Mouse (Mus musculus): ENCODE data around the gene Rnh1. TPM values are rescaled to one million over a fixed set of nuclear protein-coding genes. Genes with fewer than 3 reads are reported as not detected.

Gene Rnh1
- total RNA-seq, 2 experiments from 2014 or later = 26.8 to 34.3 TPM

GRCm38 (mm10) chr7:141206182-141206937 is 33.7 kb upstream of the Rnh1 start:
- DNase-seq (ENCODE audit: low spot score in 2 of 2) = no peak

- no peak for DNase-seq (ENCODE audit: low spot score in 2 of 2)
Measured at GRCm38 (mm10) chr7:141205504-141205903, 32.8 kb upstream of the Rnh1 start.

DNA sequence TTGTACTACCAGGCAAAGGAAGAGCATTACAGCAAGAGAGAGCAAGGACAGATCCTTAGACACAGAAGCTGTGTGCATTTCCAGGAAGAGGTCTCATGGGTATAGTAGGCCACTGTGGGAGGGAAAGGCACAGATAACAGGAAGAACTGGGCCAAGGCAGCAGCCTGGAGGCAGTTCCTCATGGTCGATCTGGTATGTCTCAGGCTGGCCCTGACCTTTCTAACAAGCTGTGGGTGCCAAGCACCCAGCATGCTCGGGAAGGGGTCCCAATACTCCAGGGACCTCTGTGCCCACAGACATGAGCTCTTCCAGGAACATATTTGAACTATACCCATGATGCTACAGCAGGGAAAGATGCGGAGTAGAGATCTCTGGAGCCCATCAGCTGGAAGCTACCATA is 31.9 kb upstream of the Rnh1 start:
- DNase-seq (ENCODE audit: low spot score in 2 of 2) = no peak

GRCm38 (mm10) chr7:141198121-141198520 is 25.5 kb upstream of the Rnh1 start:
- no peak for DNase-seq (ENCODE audit: low spot score in 2 of 2)

GRCm38 (mm10) chr7:141196619-141197282 is 24.1 kb upstream of the Rnh1 start:
- DNase-seq (ENCODE audit: low spot score in 2 of 2) = no peak

DNA sequence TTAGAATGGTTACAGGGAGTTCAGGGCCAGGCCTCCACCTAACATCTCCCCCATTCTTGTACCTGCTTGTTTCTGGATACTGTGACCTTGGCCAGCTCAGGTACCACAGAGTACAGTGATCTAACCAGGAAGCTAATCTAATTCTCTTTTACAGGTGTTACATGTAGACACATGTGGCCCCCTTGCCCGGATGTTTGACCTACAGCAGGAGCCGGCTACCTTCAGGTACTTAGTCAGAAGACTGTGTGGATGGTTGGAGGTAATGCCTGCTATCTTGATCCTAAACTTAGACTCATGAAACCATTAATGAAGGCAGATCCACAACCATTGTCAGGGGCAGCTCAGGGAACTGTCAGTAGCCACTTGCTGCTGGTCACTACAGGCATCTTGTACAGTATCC is 23.1 kb upstream of the Rnh1 start:
- no peak for DNase-seq (ENCODE audit: low spot score in 2 of 2)

DNA sequence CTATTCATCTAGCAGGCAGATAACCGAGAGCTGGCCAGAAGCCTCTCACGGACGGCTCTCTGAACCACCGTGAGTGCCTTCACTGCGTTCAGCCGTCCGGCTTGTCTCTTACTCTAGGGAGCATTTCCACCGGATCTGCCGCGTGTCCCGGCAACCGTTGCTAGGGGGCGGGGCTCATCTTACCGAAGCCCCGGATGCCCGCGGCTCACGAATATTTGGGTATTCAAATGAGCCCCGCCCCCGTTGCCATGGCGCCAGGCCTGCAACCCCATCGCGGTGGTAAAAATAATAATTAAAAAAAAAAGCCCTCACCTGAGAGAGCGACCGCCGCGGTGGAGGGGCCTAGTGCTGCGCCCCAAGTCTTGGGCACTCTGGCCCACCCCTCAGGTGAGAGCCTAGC is 22.2 kb upstream of the Rnh1 start:
- peak; percentile 84 to 87 for DNase-seq (ENCODE audit: low spot score in 2 of 2)

DNA sequence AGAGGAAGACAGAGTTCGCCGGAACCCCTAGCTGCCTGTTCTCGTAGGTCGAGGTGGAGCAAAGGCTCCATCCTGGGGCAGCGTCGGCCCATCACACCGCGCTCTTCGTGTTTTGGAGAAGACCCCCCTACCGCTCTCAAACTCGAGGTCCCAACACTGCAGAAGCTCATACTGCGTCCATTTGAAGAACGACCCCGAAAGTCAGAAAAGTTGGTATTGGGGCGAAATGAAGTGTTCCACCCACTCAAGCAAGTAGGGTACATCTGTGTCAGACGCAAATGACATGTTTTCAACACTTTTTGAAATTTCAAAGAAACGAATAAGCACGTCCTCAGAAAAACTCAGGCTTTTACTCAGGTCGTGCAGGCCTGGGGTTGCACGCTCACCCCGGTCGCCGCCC is 21.8 kb upstream of the Rnh1 start:
- no peak for DNase-seq (ENCODE audit: low spot score in 2 of 2)

DNA sequence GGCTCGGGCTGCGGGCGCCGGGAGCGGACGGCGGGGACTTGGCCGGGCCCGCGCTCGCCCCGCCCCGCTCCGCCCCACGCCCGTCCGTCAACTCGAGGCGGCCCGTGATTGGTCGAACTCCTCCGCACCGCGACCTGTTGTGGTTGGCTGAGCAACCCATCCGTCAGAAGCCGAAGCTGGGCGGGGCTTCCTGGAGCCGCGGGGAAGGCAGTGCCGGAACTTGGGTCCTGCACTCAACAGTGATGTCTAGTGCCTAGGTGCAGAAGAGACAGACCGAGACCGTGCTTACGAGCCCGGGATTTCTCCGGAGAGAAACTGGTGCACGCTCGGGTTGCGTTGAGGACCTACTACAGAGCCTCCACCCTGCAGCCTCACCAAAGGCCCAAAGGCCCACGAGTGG is 21.3 kb upstream of the Rnh1 start, which contains the start of the genes Hras and Lrrc56:
TSS of gene Hras (minus strand) at position 58 of the 400 bp plus-strand sequence.
TSS of gene Lrrc56 (plus strand) at position 210 of the 400 bp plus-strand sequence.
- peak; percentile 96 to 98 for DNase-seq (ENCODE audit: low spot score in 2 of 2)

DNA sequence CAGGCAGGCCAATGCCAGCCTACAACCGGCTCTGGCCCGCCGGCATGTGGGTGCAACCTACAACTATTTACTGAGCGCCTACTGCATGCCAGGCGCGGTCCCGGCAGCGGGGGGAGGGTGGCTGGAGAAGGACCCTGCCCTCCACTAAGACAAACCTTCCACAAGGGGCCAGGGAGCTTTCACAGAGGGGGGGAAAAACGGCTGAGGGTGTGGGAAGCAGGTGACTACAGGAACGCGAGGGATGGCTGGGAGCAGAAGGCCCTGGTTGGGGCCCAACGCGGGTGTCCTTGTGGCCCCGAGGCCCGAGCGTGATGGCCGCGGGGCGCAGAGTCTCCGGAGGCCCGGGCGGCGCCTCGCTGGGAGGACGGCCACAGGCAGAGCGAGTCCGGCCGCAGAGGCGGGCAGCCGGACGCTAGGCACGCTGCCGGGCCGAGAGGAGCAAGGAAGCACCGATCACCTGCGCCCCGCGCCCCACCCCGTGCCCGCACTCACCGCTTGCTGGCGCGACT is 20.7 kb upstream of the Rnh1 start:
- DNase-seq (ENCODE audit: low spot score in 2 of 2) = peak in 1 of 2 experiments; percentile 47

- DNase-seq (ENCODE audit: low spot score in 2 of 2) = no peak
Measured at GRCm38 (mm10) chr7:141192776-141193347, 20.2 kb upstream of the Rnh1 start.

GRCm38 (mm10) chr7:141191796-141192685 is 19.4 kb upstream of the Rnh1 start:
- DNase-seq (ENCODE audit: low spot score in 2 of 2) = no peak

- no peak for DNase-seq (ENCODE audit: low spot score in 2 of 2)
Measured at GRCm38 (mm10) chr7:141191036-141191435, 18.4 kb upstream of the Rnh1 start.

DNA sequence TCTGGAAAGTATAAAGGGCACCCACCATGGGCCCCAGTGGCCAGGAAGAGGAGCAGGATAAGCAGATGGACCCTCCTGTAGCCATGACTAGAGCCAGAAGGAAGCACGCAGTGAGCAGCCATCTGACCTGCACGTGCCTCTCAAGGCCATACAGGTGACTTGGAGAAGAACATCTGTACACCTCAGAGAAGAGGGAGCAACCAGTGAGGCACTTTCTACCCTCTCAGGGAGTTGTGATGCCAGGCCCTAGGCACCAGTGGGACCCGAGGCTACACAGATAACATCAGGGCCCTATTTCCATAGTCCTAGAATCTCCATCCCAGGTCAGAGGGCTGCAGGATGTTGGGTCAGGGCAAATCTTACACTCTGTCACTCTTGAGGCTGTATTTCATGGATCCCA is 17.6 kb upstream of the Rnh1 start:
- no peak for DNase-seq (ENCODE audit: low spot score in 2 of 2)

- DNase-seq (ENCODE audit: low spot score in 2 of 2) = no peak
Measured at GRCm38 (mm10) chr7:141188733-141189132, 16.1 kb upstream of the Rnh1 start.

DNA sequence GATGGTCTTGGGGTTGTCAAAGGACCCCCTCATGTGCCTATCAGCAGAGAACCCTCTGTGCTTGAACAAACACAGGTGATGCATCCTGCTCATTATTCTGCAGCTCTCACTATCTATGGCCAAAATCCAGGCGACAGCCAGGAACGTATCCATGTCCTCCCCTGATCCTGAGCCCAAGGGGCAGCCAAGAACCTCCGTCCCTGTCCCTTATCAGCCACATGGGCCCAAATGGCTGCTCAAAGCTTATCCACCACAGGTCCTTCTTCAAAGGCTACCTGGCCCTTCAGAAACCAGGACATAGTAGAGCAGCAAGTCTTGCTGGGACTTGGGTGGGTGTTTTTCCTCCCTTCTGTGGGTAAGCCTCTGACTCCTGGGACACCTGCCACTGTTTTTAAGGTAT is 15.5 kb upstream of the Rnh1 start:
- DNase-seq (ENCODE audit: low spot score in 2 of 2) = no peak

GRCm38 (mm10) chr7:141176173-141176572 is 3.5 kb upstream of the Rnh1 start:
- DNase-seq (ENCODE audit: low spot score in 2 of 2) = peak; percentile 77 to 92

GRCm38 (mm10) chr7:141175068-141175467 is 2.4 kb upstream of the Rnh1 start:
- DNase-seq (ENCODE audit: low spot score in 2 of 2) = no peak

- DNase-seq (ENCODE audit: low spot score in 2 of 2) = no peak
Measured at GRCm38 (mm10) chr7:141173323-141173850, 730 bp upstream of the Rnh1 start.

DNA sequence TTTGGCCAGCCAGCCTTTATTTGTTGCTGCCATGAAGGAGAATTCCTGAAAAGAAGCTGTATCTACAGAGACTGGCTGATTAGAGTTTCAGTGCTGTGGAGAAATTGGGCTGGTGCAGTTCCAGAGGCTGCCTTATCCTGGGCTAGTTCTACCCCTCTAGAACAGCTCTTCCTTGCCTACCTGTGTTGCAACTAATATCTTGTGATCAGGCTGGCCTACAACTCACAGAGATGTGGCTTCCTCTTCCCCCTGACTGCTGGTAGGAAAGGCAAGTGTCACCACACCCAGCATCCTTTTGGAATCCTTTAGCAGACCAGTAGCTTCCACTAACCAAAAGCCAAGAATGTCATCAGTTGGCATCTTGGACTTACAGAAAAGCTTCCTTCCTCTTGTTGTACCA is 2.8 kb downstream of the Rnh1 start:
- no peak for DNase-seq (ENCODE audit: low spot score in 2 of 2)

DNA sequence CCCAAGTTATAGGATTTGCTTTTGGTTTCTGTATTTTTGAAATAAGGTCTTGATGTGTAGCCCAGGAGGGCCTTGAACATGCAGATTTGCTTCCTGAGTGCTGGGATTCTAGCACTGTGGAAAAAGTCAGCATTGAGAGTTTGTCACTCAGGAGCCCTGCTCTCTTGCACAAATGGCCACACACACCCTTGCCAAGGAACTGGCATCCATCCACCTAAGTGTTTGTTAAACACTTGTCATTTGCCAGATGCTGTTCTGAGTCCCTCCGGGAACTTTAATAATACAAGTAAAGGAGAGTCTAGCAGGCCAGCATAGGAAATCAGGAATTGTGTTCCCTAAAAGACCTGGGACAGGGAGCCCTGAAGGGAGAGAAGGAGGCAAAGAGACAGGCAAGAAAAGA is 3.4 kb downstream of the Rnh1 start:
- DNase-seq (ENCODE audit: low spot score in 2 of 2) = peak in 1 of 2 experiments; percentile 43
